Mouse (Mus musculus) neural tube, embryonic 14.5 days (tissue): ENCODE data around the gene Xpnpep3. TPM values are rescaled to one million over a fixed set of nuclear protein-coding genes. Genes with fewer than 3 reads are reported as not detected.
"Not testable (repeated sequence)": the region's sequence is repeated elsewhere in the genome, so short reads cannot be mapped to it uniquely, and the experiment has no call there.

ENCODE experiments used
- ATAC-seq: fragments of 200-750 bp; cut with Nextera tagmentation; 2 replicates; pipeline ENCODE4 v1.8.0; 2017; ENCODE audit warnings: low read depth, mild to moderate bottlenecking, moderate TSS enrichment, moderate library complexity
- H3K27ac ChIP-seq: fragments of 300-500 bp; sonication (generic); 2 replicates; pipeline ENCODE4 v1.5.1; 2014; ENCODE audit warnings: low read depth, mild to moderate bottlenecking, control low read depth, low read length, moderate library complexity, mixed read lengths
- H3K27me3 ChIP-seq: fragments of 300-500 bp; sonication (generic); 2 replicates; pipeline ENCODE4 v1.6.1; 2014; ENCODE audit warnings: low read length; ENCODE audit not compliant: control insufficient read depth, insufficient read depth
- H3K36me3 ChIP-seq: fragments of 300-500 bp; sonication (generic); 2 replicates; pipeline ENCODE4 v1.6.1; 2014; ENCODE audit warnings: low read length, mixed read lengths; ENCODE audit not compliant: control insufficient read depth, insufficient read depth
- H3K4me1 ChIP-seq: fragments of 300-500 bp; sonication (generic); 2 replicates; pipeline ENCODE4 v1.6.1; 2014; ENCODE audit warnings: low read length; ENCODE audit not compliant: control insufficient read depth, insufficient read depth
- H3K4me2 ChIP-seq: fragments of 300-500 bp; sonication (generic); 2 replicates; pipeline ENCODE4 v1.6.1; 2014; ENCODE audit warnings: mild to moderate bottlenecking, low read depth, low read length, control low read depth
- H3K4me3 ChIP-seq: fragments of 300-500 bp; sonication (generic); 2 replicates; pipeline ENCODE4 v1.5.1; 2014; ENCODE audit warnings: low read depth, low read length, control low read depth, mixed read lengths
- H3K9ac ChIP-seq: fragments of 300-500 bp; sonication (generic); replicated peaks from 2 replicates; pipeline ENCODE4 v1.6.1; 2014; ENCODE audit warnings: low read depth, mild to moderate bottlenecking, control low read depth, low read length, mixed read lengths
- H3K9me3 ChIP-seq: fragments of 300-500 bp; sonication (generic); 2 replicates; pipeline ENCODE4 v1.6.1; 2016; ENCODE audit warnings: low read length; ENCODE audit not compliant: control insufficient read depth
- WGBS: fragments of 180-500 bp; shearing (Covaris S2); extraction: QIAGEN DNeasy Blood & Tissue Kit; methylation state at CpG from one replicate; pipeline ENCODE4 v1.1.7; 2014; 5-methylcytosine and 5-hydroxymethylcytosine counted together
- polyA plus RNA-seq: library from polyadenylated mRNA; unstranded; fragments of >200 nt; fragmentation: Nextera tagmentation; extraction: Ambion mirVana; gene quantifications from 2 replicates; pipeline ENCODE4 v1.2.1, GENCODE M21; 2014

Xpnpep3 gene
- polyA plus RNA-seq, 1 experiment from 2014 or later = 6.6 TPM

GRCm38 (mm10) chr15:81386327-81386726, 13.6 kb upstream of the Xpnpep3 start:
- no peak for ATAC-seq
- Histone ChIP-seq H3K27ac (no peak overlapping the region), H3K9ac (no peak overlapping the region), H3K4me1 (no peaks in the 10 kb centered on the region), H3K9me3 (no peaks in the 10 kb centered on the region), H3K4me2 (no peak overlapping the region), H3K36me3 (peaks cover 44% of the 10 kb centered on the region), H3K27me3 (no peaks in the 10 kb centered on the region), H3K4me3 (no peak overlapping the region)
- WGBS = 96% methylated on average over 5 of the region's 5 CpGs

GRCm38 (mm10) chr15:81392997-81393396, 6.9 kb upstream of the Xpnpep3 start:
- H3K4me2 ChIP-seq = no peak overlapping the region
- H3K4me1 ChIP-seq = peaks cover 2% of the 10 kb centered on the region; the same call in 1 of the 2 replicates
- H3K9ac ChIP-seq = no peak overlapping the region
- no peak overlapping the region for H3K27ac ChIP-seq
- no peaks in the 10 kb centered on the region for H3K27me3 ChIP-seq
- no peak overlapping the region for H3K4me3 ChIP-seq
- ATAC-seq = no peak
- peaks cover 18% of the 10 kb centered on the region; the same call in 1 of the 2 replicates for H3K36me3 ChIP-seq
- H3K9me3 ChIP-seq = no peaks in the 10 kb centered on the region

- no peaks in the 10 kb centered on the region for H3K27me3 ChIP-seq
- H3K9me3 ChIP-seq = no peaks in the 10 kb centered on the region
- no peak overlapping the region for H3K27ac ChIP-seq
- H3K36me3 ChIP-seq = peaks cover 16% of the 10 kb centered on the region; the same call in 1 of the 2 replicates
- no peak for ATAC-seq
- WGBS = 92% methylated on average over 8 of the region's 8 CpGs
- no peak overlapping the region for H3K4me3 ChIP-seq
- H3K4me2 ChIP-seq = no peak overlapping the region
- no peak overlapping the region for H3K9ac ChIP-seq
- peaks cover 10% of the 10 kb centered on the region; the same call in 1 of the 2 replicates for H3K4me1 ChIP-seq
Observed at GRCm38 (mm10) chr15:81394211-81394915, 5.6 kb upstream of the Xpnpep3 start.

GRCm38 (mm10) chr15:81398189-81398588, 1.7 kb upstream of the Xpnpep3 start:
- no peak overlapping the region; the same call in 1 of the 2 replicates for H3K9ac ChIP-seq
- no peaks in the 10 kb centered on the region for H3K27me3 ChIP-seq
- H3K4me1 ChIP-seq = peaks cover 15% of the 10 kb centered on the region; the same call in 1 of the 2 replicates
- H3K4me3 ChIP-seq = peak overlapping the region; percentile 95
- no peak overlapping the region for H3K27ac ChIP-seq
- H3K4me2 ChIP-seq = peak overlapping the region; percentile 67
- ATAC-seq = no peak
- no peaks in the 10 kb centered on the region for H3K36me3 ChIP-seq
- H3K9me3 ChIP-seq = no peaks in the 10 kb centered on the region

- Histone ChIP-seq H3K27ac (peak overlapping the region; percentile 96), H3K4me3 (peak overlapping the region; percentile 95), H3K4me1 (peaks cover 15% of the 10 kb centered on the region; the same call in 1 of the 2 replicates), H3K9ac (peak overlapping the region; percentile 86), H3K36me3 (no peaks in the 10 kb centered on the region), H3K4me2 (peak overlapping the region; percentile 67), H3K9me3 (no peaks in the 10 kb centered on the region), H3K27me3 (no peaks in the 10 kb centered on the region)
- WGBS = under 1% methylated on average over 21 of the region's 21 CpGs
- no peak; the same call in 1 of the 2 replicates for ATAC-seq
Observed at GRCm38 (mm10) chr15:81399297-81399637, 671 bp upstream of the Xpnpep3 start.

- Histone ChIP-seq H3K9me3 (no peaks in the 10 kb centered on the region), H3K9ac (no peak overlapping the region), H3K4me2 (no peak overlapping the region), H3K4me3 (no peak overlapping the region), H3K27me3 (no peaks in the 10 kb centered on the region), H3K36me3 (no peaks in the 10 kb centered on the region), H3K4me1 (peaks cover 6% of the 10 kb centered on the region; the same call in 1 of the 2 replicates), H3K27ac (no peak overlapping the region)
- 79% methylated on average over 3 of the region's 3 CpGs for WGBS
- ATAC-seq = no peak
Observed at GRCm38 (mm10) chr15:81405008-81405407, 5.1 kb downstream of the Xpnpep3 start.

GRCm38 (mm10) chr15:81408199-81408598, 8.3 kb downstream of the Xpnpep3 start, which contains the start of gene Dnajb7:
Gene Dnajb7 (minus strand): TSS chr15:81408299.
- 100% methylated on average over 1 of the region's 1 CpGs for WGBS
- H3K27me3 ChIP-seq = no peaks in the 10 kb centered on the region
- H3K4me3 ChIP-seq = no peak within 1 kb of the TSS
- H3K9me3 ChIP-seq = no peaks in the 10 kb centered on the region
- ATAC-seq = no peak
- no peak within 1 kb of the TSS for H3K4me2 ChIP-seq
- no peak within 1 kb of the TSS for H3K9ac ChIP-seq
- no peak within 1 kb of the TSS for H3K27ac ChIP-seq
- H3K36me3 ChIP-seq = no peaks in the 10 kb centered on the region
- H3K4me1 ChIP-seq = no peaks in the 10 kb centered on the region

- H3K4me2 ChIP-seq = peak overlapping the region; percentile 23
- not testable (repeated sequence) for H3K4me3 ChIP-seq, H3K36me3 ChIP-seq, H3K9me3 ChIP-seq, H3K27ac ChIP-seq, ATAC-seq, H3K9ac ChIP-seq, H3K4me1 ChIP-seq, H3K27me3 ChIP-seq
- whole genome bisulfite sequencing = 12% methylated on average over 22 of the region's 22 CpGs
Observed at GRCm38 (mm10) chr15:81416763-81417310, 16.9 kb downstream of the Xpnpep3 start.

GRCm38 (mm10) chr15:81418065-81418464, 18.1 kb downstream of the Xpnpep3 start:
- no peak for ATAC-seq
- Histone ChIP-seq H3K27ac (no peak overlapping the region), H3K4me1 (no peaks in the 10 kb centered on the region), H3K27me3 (no peaks in the 10 kb centered on the region), H3K4me2 (no peak overlapping the region), H3K36me3 (no peaks in the 10 kb centered on the region), H3K9ac (no peak overlapping the region), H3K4me3 (no peak overlapping the region), H3K9me3 (no peaks in the 10 kb centered on the region)
- WGBS = 96% methylated on average over 4 of the region's 4 CpGs
